Mouse (Mus musculus): ENCODE measurements around the gene Cwh43.

Cwh43 gene

GRCm38 (mm10) chr5:73399768-73400526 is 5.9 kb upstream of the Cwh43 start:
- no peak for DNase-seq (ENCODE audit: low spot score)

GRCm38 (mm10) chr5:73401341-73401740 is 4.5 kb upstream of the Cwh43 start:
- no peak for DNase-seq (ENCODE audit: low spot score)

- DNase-seq (ENCODE audit: low spot score) = no peak
Measured at GRCm38 (mm10) chr5:73402911-73403310, 3.0 kb upstream of the Cwh43 start.

- no peak for DNase-seq (ENCODE audit: low spot score)
Measured at GRCm38 (mm10) chr5:73403311-73404068, 2.4 kb upstream of the Cwh43 start.

GRCm38 (mm10) chr5:73404790-73405189 is 1.1 kb upstream of the Cwh43 start:
- no peak for DNase-seq (ENCODE audit: low spot score)

- DNase-seq (ENCODE audit: low spot score) = peak; percentile 20
Measured at GRCm38 (mm10) chr5:73406861-73407260, 986 bp downstream of the Cwh43 start.

GRCm38 (mm10) chr5:73409970-73410369 is 4.1 kb downstream of the Cwh43 start:
- no peak for DNase-seq (ENCODE audit: low spot score)

GRCm38 (mm10) chr5:73411771-73412170 is 5.9 kb downstream of the Cwh43 start:
- DNase-seq (ENCODE audit: low spot score) = no peak

GRCm38 (mm10) chr5:73414172-73414571 is 8.3 kb downstream of the Cwh43 start:
- no peak for DNase-seq (ENCODE audit: low spot score)

- DNase-seq (ENCODE audit: low spot score) = no peak
Measured at GRCm38 (mm10) chr5:73419045-73419695, 13.3 kb downstream of the Cwh43 start.

GRCm38 (mm10) chr5:73426824-73427223 is 20.9 kb downstream of the Cwh43 start:
- no peak for DNase-seq (ENCODE audit: low spot score)

GRCm38 (mm10) chr5:73431581-73431980 is 25.7 kb downstream of the Cwh43 start:
- peak; percentile 89 for DNase-seq (ENCODE audit: low spot score)

GRCm38 (mm10) chr5:73432805-73433204 is 26.9 kb downstream of the Cwh43 start:
- DNase-seq (ENCODE audit: low spot score) = no peak

GRCm38 (mm10) chr5:73434764-73435163 is 28.9 kb downstream of the Cwh43 start:
- DNase-seq (ENCODE audit: low spot score) = no peak

- DNase-seq (ENCODE audit: low spot score) = no peak
Measured at GRCm38 (mm10) chr5:73442176-73442575, 36.3 kb downstream of the Cwh43 start.

- no peak for DNase-seq (ENCODE audit: low spot score)
Measured at GRCm38 (mm10) chr5:73450276-73450675, 44.4 kb downstream of the Cwh43 start.

GRCm38 (mm10) chr5:73454502-73455306 is 48.8 kb downstream of the Cwh43 start:
- no peak for DNase-seq (ENCODE audit: low spot score)

- no peak for DNase-seq (ENCODE audit: low spot score)
Measured at GRCm38 (mm10) chr5:73455307-73455687, 49.4 kb downstream of the Cwh43 start.

- DNase-seq (ENCODE audit: low spot score) = no peak
Measured at GRCm38 (mm10) chr5:73468462-73469433, 62.9 kb downstream of the Cwh43 start.

GRCm38 (mm10) chr5:73474412-73475405 is 68.8 kb downstream of the Cwh43 start:
- DNase-seq (ENCODE audit: low spot score) = no peak

Measured in retina, embryonic 14.5 days (tissue).